Comparison of ENCODE assay signal across 8 mouse cellular contexts in genomic region chr6:31642451-31642942, GRCm38 (mm10).
DNase-seq lines count a peak whose midpoint lies in the region; ATAC-seq lines count a peak whose summit lies in the region.

No protein-coding gene starts in this region.

- intact Hi-C loops in heart, postnatal 10 days (cut with DNase I) = no loop called here

- peaks cover 14% of the 10 kb centered on the region for H3K27me3 ChIP-seq in embryonic facial prominence, embryonic 13.5 days
- no peaks in the 10 kb centered on the region for H3K27me3 ChIP-seq in megakaryocyte, embryonic 14.5 days (replicated peaks)
- no peaks in the 10 kb centered on the region for H3K27me3 ChIP-seq in midbrain, embryonic 11.5 days (ENCODE audit: control insufficient read depth, insufficient read depth, low read length)

- no peaks in the 10 kb centered on the region for H3K36me3 ChIP-seq in embryonic facial prominence, embryonic 13.5 days
- no peaks in the 10 kb centered on the region for H3K36me3 ChIP-seq in megakaryocyte, embryonic 14.5 days (replicated peaks; ENCODE audit: low read length)
- H3K36me3 ChIP-seq in midbrain, embryonic 11.5 days (ENCODE audit: control insufficient read depth, insufficient read depth, low read length) = no peaks in the 10 kb centered on the region

- ATAC-seq in embryonic facial prominence, embryonic 13.5 days (ENCODE audit: insufficient number of reproducible peaks, insufficient read depth, low FRiP score, low TSS enrichment, low read depth) = no peak
- no peak for ATAC-seq in midbrain, embryonic 11.5 days (ENCODE audit: low FRiP score)

- H3K27ac ChIP-seq in embryonic facial prominence, embryonic 13.5 days = no peak overlapping the region
- H3K27ac ChIP-seq in midbrain, embryonic 11.5 days (ENCODE audit: low read depth, low read length) = no peak overlapping the region

- no peak overlapping the region for H3K9ac ChIP-seq in embryonic facial prominence, embryonic 13.5 days
- no peak overlapping the region for H3K9ac ChIP-seq in midbrain, embryonic 11.5 days (ENCODE audit: low read length)

- no peaks in the 10 kb centered on the region for H3K9me3 ChIP-seq in embryonic facial prominence, embryonic 13.5 days
- H3K9me3 ChIP-seq in megakaryocyte, embryonic 14.5 days = no peaks in the 10 kb centered on the region
- H3K9me3 ChIP-seq in midbrain, embryonic 11.5 days (ENCODE audit: control insufficient read depth, low read length) = no peaks in the 10 kb centered on the region

- peaks cover 20% of the 10 kb centered on the region for H3K4me1 ChIP-seq in embryonic facial prominence, embryonic 13.5 days
- peaks cover 83% of the 10 kb centered on the region for H3K4me1 ChIP-seq in megakaryocyte, embryonic 14.5 days
- H3K4me1 ChIP-seq in midbrain, embryonic 11.5 days (ENCODE audit: control insufficient read depth, insufficient read depth, low read length) = peaks cover 4% of the 10 kb centered on the region

- WGBS in embryonic facial prominence, embryonic 13.5 days = 22% methylated on average over 13 of the region's 13 CpGs
- 24% methylated on average over 13 of the region's 13 CpGs for WGBS in midbrain, embryonic 11.5 days

- peak; percentile 62 for DNase-seq in testis, postnatal 10 days (ENCODE audit: low spot score)
- no peak for DNase-seq in testis, postnatal 14 days (ENCODE audit: low spot score)
- DNase-seq in heart, postnatal 10 days = peak; percentile 81 to 83
- DNase-seq in kidney, postnatal 36 days = peak; percentile 88 to 90
- DNase-seq in midbrain, embryonic 11.5 days (ENCODE audit: low spot score, missing footprints) = no peak
- no peak for DNase-seq in MN1 (ENCODE audit: low spot score)

- H3K4me3 ChIP-seq in embryonic facial prominence, embryonic 13.5 days = no peak overlapping the region
- H3K4me3 ChIP-seq in megakaryocyte, embryonic 14.5 days (replicated peaks) = peak overlapping the region; percentile 88
- no peak overlapping the region for H3K4me3 ChIP-seq in midbrain, embryonic 11.5 days (ENCODE audit: low read depth, low read length)

- peak overlapping the region; percentile 22; the same call in 1 of the 2 replicates for H3K4me2 ChIP-seq in embryonic facial prominence, embryonic 13.5 days
- no peak overlapping the region for H3K4me2 ChIP-seq in midbrain, embryonic 11.5 days

Comparison
In these comparisons a context has a peak if more than half of its experiments do, and no peak if none do; other contexts are left out.
1. DNase-seq: peak in testis, postnatal 10 days (single experiment), heart, postnatal 10 days (2 of 2) and kidney, postnatal 36 days (2 of 2); none in testis, postnatal 14 days (single experiment), midbrain, embryonic 11.5 days (single experiment) and MN1 (single experiment).